ENCODE assay signal across 9 mouse cellular contexts in genomic region chr17:33920282-33921097, GRCm38 (mm10). TPM values are rescaled to one million over a fixed set of nuclear protein-coding genes. Genes with fewer than 3 reads are reported as not detected.
A peak's percentile ranks its signal among the peaks of the same experiment; 100 is the strongest.
DNase-seq lines count a peak whose midpoint lies in the region; ATAC-seq and TF ChIP-seq lines count a peak whose summit lies in the region.
"Had no signal": no experiment of that assay in that cellular context is flagged by ENCODE, and none has a peak within 500 bp of the region (broad histone marks: within the 10 kb centered on the region; RNA-seq: fewer than 3 reads in every experiment).

No protein-coding gene starts in this region.

- peaks cover 22% of the 10 kb centered on the region for H3K79me2 ChIP-seq in CH12.LX (replicated peaks; ENCODE audit: control insufficient read depth, extremely low read depth, insufficient read depth, poor library complexity, severe bottlenecking)

- H3K9me3 ChIP-seq in CH12.LX (replicated peaks; ENCODE audit: low read length) = peaks cover 10% of the 10 kb centered on the region
- no peaks in the 10 kb centered on the region for H3K9me3 ChIP-seq in heart, embryonic 15.5 days (replicated peaks)
- H3K9me3 ChIP-seq in lung, embryonic 14.5 days (ENCODE audit: low read depth, low read length) = no peaks in the 10 kb centered on the region

- H3K36me3 ChIP-seq in CH12.LX (replicated peaks in 1 of 2; ENCODE audit: control insufficient read depth in 1 of 2, insufficient read depth in 1 of 2, low read length in 1 of 2) = peaks cover 42 to 61% of the 10 kb centered on the region in 2 experiments
- no peaks in the 10 kb centered on the region for H3K36me3 ChIP-seq in heart, embryonic 15.5 days
- peaks cover 16% of the 10 kb centered on the region; the same call in 1 of the 2 replicates for H3K36me3 ChIP-seq in lung, embryonic 14.5 days (ENCODE audit: insufficient read depth)

- H3K9ac ChIP-seq in CH12.LX (ENCODE audit: insufficient read depth, low read depth) = peak overlapping the region; percentile 81
- peak overlapping the region; percentile 82 for H3K9ac ChIP-seq in heart, embryonic 15.5 days
- H3K9ac ChIP-seq in lung, embryonic 14.5 days = peak overlapping the region; percentile 71

- no peak; the same call in none of the 2 replicates for TF ChIP-seq EP300 in CH12.LX (IDR thresholded peaks at IDR 0.05; ENCODE audit: low read length)

- H3K27me3 ChIP-seq in CH12.LX (replicated peaks) = no peaks in the 10 kb centered on the region
- H3K27me3 ChIP-seq in heart, embryonic 15.5 days = no peaks in the 10 kb centered on the region
- H3K27me3 ChIP-seq in lung, embryonic 14.5 days (ENCODE audit: insufficient read depth, low read length) = no peaks in the 10 kb centered on the region

- in situ Hi-C loops in CH12.LX (cut with MboI; ENCODE audit: low pct_ligation_motif_present, low pct_unique_long_range_greater_than_20kb, low sequenced_read_pairs) = no loop called here

- peak; percentile 85 for DNase-seq in CH12.LX (ENCODE audit: extremely low read depth)
- peak; percentile 84 for DNase-seq in c-Kit-negative CD71-positive TER-119-positive erythroid progenitor cells, embryonic 14.5 days (ENCODE audit: low read depth, low spot score)
- DNase-seq in fibroblast of lung, adult 2 months (ENCODE audit: low read depth) = peak; percentile 64
- DNase-seq in kidney, postnatal 14 days = peak; percentile 90
- DNase-seq in lung, embryonic 14.5 days = peak; percentile 95
- peak; percentile 87 for DNase-seq in thymus, postnatal 0 days (ENCODE audit: low spot score)

- peak overlapping the region; percentile 85 for H3K4me2 ChIP-seq in CH12.LX (ENCODE audit: insufficient read depth, low read depth, poor library complexity, severe bottlenecking)
- H3K4me2 ChIP-seq in heart, embryonic 15.5 days = peak overlapping the region; percentile 98
- H3K4me2 ChIP-seq in lung, embryonic 14.5 days = peak overlapping the region; percentile 100

- WGBS in heart, embryonic 15.5 days = under 1% methylated on average over 36 of the region's 36 CpGs
- WGBS in lung, embryonic 14.5 days = 1% methylated on average over 36 of the region's 36 CpGs

- ATAC-seq in heart, embryonic 15.5 days (replicated peaks; ENCODE audit: insufficient number of reproducible peaks, insufficient read depth, low FRiP score, low read depth) = no peak; the same call in 1 of the 2 replicates
- peak; percentile 71 for ATAC-seq in lung, embryonic 14.5 days (ENCODE audit: insufficient read depth)
- peak; percentile 50 for ATAC-seq in neutrophil, adult 5-6 weeks (ENCODE audit: extremely low read depth, insufficient number of reproducible peaks, low FRiP score, poor library complexity, severe bottlenecking)

- dilution Hi-C loops in CH12.LX (cut with MboI; ENCODE audit: extremely low pct_ligation_motif_present, extremely low pct_unique_long_range_greater_than_20kb, low sequenced_read_pairs) = no loop called here

- TF ChIP-seq RAD21 in CH12.LX (IDR thresholded peaks at IDR 0.05; ENCODE audit: low read depth, low read length) = peak; percentile 39

- TF ChIP-seq POLR2A in CH12.LX (IDR thresholded peaks at IDR 0.05; ENCODE audit: low read depth, low read length) = no peak; the same call in 1 of the 2 replicates

- peak; percentile 60 to 86 for TF ChIP-seq CTCF in CH12.LX (conservative IDR thresholded peaks at IDR 0.05 in 1 of 2, IDR thresholded peaks at IDR 0.05 in 1 of 2; ENCODE audit: low read depth in 2 of 2, low read length in 2 of 2)
- TF ChIP-seq CTCF in lung, embryonic 14.5 days (IDR thresholded peaks at IDR 0.05; ENCODE audit: low read depth) = peak; percentile 87

- peak overlapping the region; percentile 93 for H3K27ac ChIP-seq in CH12.LX (ENCODE audit: insufficient read depth, low read depth)
- peak overlapping the region; percentile 86 for H3K27ac ChIP-seq in heart, embryonic 15.5 days
- peak overlapping the region; percentile 84 for H3K27ac ChIP-seq in lung, embryonic 14.5 days (ENCODE audit: low read depth)

- H3K4me3 ChIP-seq in CH12.LX (replicated peaks in 1 of 3; ENCODE audit: low read depth in 2 of 3, low read length in 2 of 3, poor library complexity in 1 of 3) = peak overlapping the region; percentile 71 to 99 (median 83)
- peak overlapping the region; percentile 72 for H3K4me3 ChIP-seq in heart, embryonic 15.5 days
- H3K4me3 ChIP-seq in lung, embryonic 14.5 days (ENCODE audit: low read depth, low read length) = peak overlapping the region; percentile 68

- peaks cover 27 to 38% of the 10 kb centered on the region in 2 experiments for H3K4me1 ChIP-seq in CH12.LX (ENCODE audit: control insufficient read depth in 1 of 2, insufficient read depth in 2 of 2)
- peaks cover 33% of the 10 kb centered on the region for H3K4me1 ChIP-seq in heart, embryonic 15.5 days (replicated peaks)
- H3K4me1 ChIP-seq in lung, embryonic 14.5 days (ENCODE audit: insufficient read depth) = peaks cover 5% of the 10 kb centered on the region; the same call in 1 of the 2 replicates

TF ChIP-seq in CH12.LX, 34 proteins besides CTCF, POLR2A, EP300 and RAD21 (continues in another document):
- TF ChIP-seq BHLHE40 (IDR thresholded peaks at IDR 0.05; ENCODE audit: low read depth, low read length) (peak; percentile 43; the same call in 1 of the 2 replicates), ELF1 (IDR thresholded peaks at IDR 0.05; ENCODE audit: low read depth, low read length) (0 out of 2 replicates have a peak, but pooled peaks have one; percentile 22), JUND (conservative IDR thresholded peaks at IDR 0.05; ENCODE audit: low read depth, low read length) (peak; percentile 65), ZMIZ1 (IDR thresholded peaks at IDR 0.05; ENCODE audit: low read depth, low read length) (no peak; the same call in 1 of the 2 replicates), NRF1 (IDR thresholded peaks at IDR 0.05; ENCODE audit: low read depth, low read length) (0 out of 2 replicates have a peak, but pooled peaks have one; percentile 4), MYC (IDR thresholded peaks at IDR 0.05; ENCODE audit: low read depth, low read length) (0 out of 2 replicates have a peak, but pooled peaks have one; percentile 45), SMC3 (IDR thresholded peaks at IDR 0.05; ENCODE audit: low read depth, low read length) (peak; percentile 48; the same call in 1 of the 2 replicates), TCF12 (IDR thresholded peaks at IDR 0.05; ENCODE audit: low read depth, low read length) (0 out of 2 replicates have a peak, but pooled peaks have one; percentile 23), POLR2AphosphoS2 (IDR thresholded peaks at IDR 0.05; ENCODE audit: low read depth, low read length) (no peak), CHD1 (IDR thresholded peaks at IDR 0.05; ENCODE audit: low read depth, low read length) (0 out of 2 replicates have a peak, but pooled peaks have one; percentile 73), ETS1 (conservative IDR thresholded peaks at IDR 0.05; ENCODE audit: low read depth, low read length) (peak; percentile 19; the same call in 1 of the 2 replicates), ZKSCAN1 (IDR thresholded peaks at IDR 0.05; ENCODE audit: borderline replicate concordance, low read depth, low read length) (no peak), MAZ (IDR thresholded peaks at IDR 0.05; ENCODE audit: low read depth, low read length) (no peak), MAX (IDR thresholded peaks at IDR 0.05; ENCODE audit: low read length) (peak; percentile 30; the same call in 1 of the 2 replicates), KAT2A (IDR thresholded peaks at IDR 0.05; ENCODE audit: insufficient replicate concordance, low read length) (no peak)

RNA-seq across cellular contexts. Expression of gene Zbtb22, which starts 4.8 kb away (rescaled TPM):
- total RNA-seq in CH12.LX (2012; rRNA removed) (21.2 and 23.5 TPM in 2 replicates), CH12.LX (2014; rRNA removed) (11.7 and 12.1 TPM in 2 replicates)
- polyA plus RNA-seq in CH12.LX (2012; ENCODE audit: insufficient read length, low read depth) = 20.2 and 20.3 TPM in 2 replicates
- 11.3 and 15.3 TPM in 2 replicates for polyA plus RNA-seq in heart, embryonic 15.5 days (2015; fragmentation: Nextera tagmentation; extraction: Ambion mirVana)
- polyA plus RNA-seq in lung, embryonic 14.5 days (2014; fragmentation: Nextera tagmentation; extraction: Ambion mirVana) = 11.1 and 13.2 TPM in 2 replicates
- 39.3 and 41.3 TPM in 2 replicates for total RNA-seq in neutrophil, adult 5-6 weeks (2017)
- 13.8 and 14.9 TPM in 2 replicates for polyA plus RNA-seq in thymus, postnatal 0 days (2015; fragmentation: Nextera tagmentation; extraction: Ambion mirVana)

RNA-seq across cellular contexts. Expression of gene Tapbp, which starts 4.8 kb away (rescaled TPM):
- total RNA-seq in CH12.LX (2012; rRNA removed) = 114 and 134 TPM in 2 replicates
- 44.3 and 45.3 TPM in 2 replicates for total RNA-seq in CH12.LX (2014; rRNA removed)
- polyA plus RNA-seq in CH12.LX (2012; ENCODE audit: insufficient read length, low read depth) = 96.7 and 116 TPM in 2 replicates
- polyA plus RNA-seq in heart, embryonic 15.5 days (2015; fragmentation: Nextera tagmentation; extraction: Ambion mirVana) = 44.3 and 61.3 TPM in 2 replicates
- 30.1 and 31.4 TPM in 2 replicates for polyA plus RNA-seq in lung, embryonic 14.5 days (2014; fragmentation: Nextera tagmentation; extraction: Ambion mirVana)
- 198 and 225 TPM in 2 replicates for total RNA-seq in neutrophil, adult 5-6 weeks (2017)
- 131 and 140 TPM in 2 replicates for polyA plus RNA-seq in thymus, postnatal 0 days (2015; fragmentation: Nextera tagmentation; extraction: Ambion mirVana)

RNA-seq across cellular contexts. Expression of gene Rgl2, which starts 8.9 kb away (rescaled TPM):
- total RNA-seq in CH12.LX (2012; rRNA removed) = 23.0 and 25.6 TPM in 2 replicates
- 20.1 and 20.4 TPM in 2 replicates for total RNA-seq in CH12.LX (2014; rRNA removed)
- 29.1 and 31.8 TPM in 2 replicates for polyA plus RNA-seq in CH12.LX (2012; ENCODE audit: insufficient read length, low read depth)
- 34.7 and 44.8 TPM in 2 replicates for polyA plus RNA-seq in heart, embryonic 15.5 days (2015; fragmentation: Nextera tagmentation; extraction: Ambion mirVana)
- polyA plus RNA-seq in lung, embryonic 14.5 days (2014; fragmentation: Nextera tagmentation; extraction: Ambion mirVana) = 38.2 and 49.1 TPM in 2 replicates
- 146 and 180 TPM in 2 replicates for total RNA-seq in neutrophil, adult 5-6 weeks (2017)
- 37.5 and 42.3 TPM in 2 replicates for polyA plus RNA-seq in thymus, postnatal 0 days (2015; fragmentation: Nextera tagmentation; extraction: Ambion mirVana)

RNA-seq across cellular contexts. Expression of gene Daxx, which starts 11.3 kb away (rescaled TPM):
- 33.8 and 48.3 TPM in 2 replicates for total RNA-seq in CH12.LX (2012; rRNA removed)
- 31.6 and 32.3 TPM in 2 replicates for total RNA-seq in CH12.LX (2014; rRNA removed)
- polyA plus RNA-seq in CH12.LX (2012; ENCODE audit: insufficient read length, low read depth) = 53.0 and 64.7 TPM in 2 replicates
- 27.1 and 36.7 TPM in 2 replicates for polyA plus RNA-seq in heart, embryonic 15.5 days (2015; fragmentation: Nextera tagmentation; extraction: Ambion mirVana)
- polyA plus RNA-seq in lung, embryonic 14.5 days (2014; fragmentation: Nextera tagmentation; extraction: Ambion mirVana) = 39.3 and 47.1 TPM in 2 replicates
- 74.4 and 81.8 TPM in 2 replicates for total RNA-seq in neutrophil, adult 5-6 weeks (2017)
- polyA plus RNA-seq in thymus, postnatal 0 days (2015; fragmentation: Nextera tagmentation; extraction: Ambion mirVana) = 62.9 and 67.8 TPM in 2 replicates

RNA-seq across cellular contexts. Expression of gene Platr17, which starts 15.6 kb away (rescaled TPM):
- total RNA-seq in CH12.LX (2012; rRNA removed) = not detected in 2 replicates
- not detected in 2 replicates for total RNA-seq in CH12.LX (2014; rRNA removed)
- not detected in 2 replicates for polyA plus RNA-seq in CH12.LX (2012; ENCODE audit: insufficient read length, low read depth)
- polyA plus RNA-seq in heart, embryonic 15.5 days (2015; fragmentation: Nextera tagmentation; extraction: Ambion mirVana) = 0.18 TPM in 1 of 2 replicates, not detected in the other
- 0.32 TPM in 1 of 2 replicates, not detected in the other for polyA plus RNA-seq in lung, embryonic 14.5 days (2014; fragmentation: Nextera tagmentation; extraction: Ambion mirVana)
- 0.93 TPM in 1 of 2 replicates, not detected in the other for total RNA-seq in neutrophil, adult 5-6 weeks (2017)
- 1.6 and 1.9 TPM in 2 replicates for polyA plus RNA-seq in thymus, postnatal 0 days (2015; fragmentation: Nextera tagmentation; extraction: Ambion mirVana)
- polyA plus RNA-seq: gonadal fat pad, adult 2 months had no signal
